In the genomic region with DNA sequence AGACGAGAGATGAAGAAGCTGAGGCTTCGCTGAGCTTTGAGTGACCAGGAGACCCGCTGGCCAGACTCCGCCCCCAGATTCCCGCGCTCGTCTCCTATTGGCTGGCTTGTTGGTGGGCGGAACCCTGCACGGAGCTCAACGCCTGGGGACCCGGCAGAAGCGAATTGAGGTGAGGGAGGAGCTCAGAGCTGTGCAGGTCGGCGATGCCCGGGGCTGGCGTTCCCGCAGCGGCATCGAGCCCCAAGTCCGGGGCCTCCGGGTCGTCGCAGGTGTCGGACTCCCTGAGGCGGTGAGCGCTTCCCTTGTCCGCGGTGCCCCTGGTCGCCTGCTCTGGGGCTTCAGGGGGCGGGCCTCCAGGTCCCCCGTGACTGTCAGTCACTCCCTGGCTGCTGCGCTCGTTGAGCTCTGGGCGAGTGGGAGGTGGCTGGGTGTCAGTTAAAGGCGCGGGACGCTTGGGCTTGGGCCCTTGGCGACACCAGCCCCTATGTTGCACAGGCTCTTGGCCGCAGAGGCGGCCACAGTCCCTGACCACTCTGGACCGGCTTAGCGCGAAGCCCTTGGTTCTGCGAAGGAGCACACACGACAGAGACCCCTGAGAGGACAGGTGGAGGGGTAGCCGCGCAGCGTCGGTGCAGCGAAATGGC, we compare ENCODE assay signal across 8 mouse cellular contexts. TPM values are rescaled to one million over a fixed set of nuclear protein-coding genes. Genes with fewer than 3 reads are reported as not detected.
A peak's percentile ranks its signal among the peaks of the same experiment; 100 is the strongest.
DNase-seq lines count a peak whose midpoint lies in the region; ATAC-seq and TF ChIP-seq lines count a peak whose summit lies in the region.

Gene Zfp638 (plus strand): TSS at position 156 of the 644 bp plus-strand sequence.

- intact Hi-C loops in heart, adult 2 months (cut with DNase I) = no loop called here

- TF ChIP-seq POLR2A in heart, adult 2 months (IDR thresholded peaks at IDR 0.05; ENCODE audit: insufficient read depth, low read depth, low read length) = no peak

- peak; percentile 89 for ATAC-seq in embryonic facial prominence, embryonic 13.5 days (ENCODE audit: insufficient number of reproducible peaks, insufficient read depth, low FRiP score, low TSS enrichment, low read depth)
- ATAC-seq in limb, embryonic 13.5 days (ENCODE audit: low FRiP score, low read depth) = peak; percentile 96
- ATAC-seq in midbrain, embryonic 16.5 days = peak; percentile 98

- H3K4me2 ChIP-seq in embryonic facial prominence, embryonic 13.5 days = peak within 1 kb of the TSS; percentile 100
- peak within 1 kb of the TSS; percentile 100 for H3K4me2 ChIP-seq in limb, embryonic 13.5 days (replicated peaks)
- peak within 1 kb of the TSS; percentile 98 for H3K4me2 ChIP-seq in midbrain, embryonic 16.5 days (ENCODE audit: low read length)

- peak within 1 kb of the TSS; percentile 67 for H3K9ac ChIP-seq in embryonic facial prominence, embryonic 13.5 days
- peak within 1 kb of the TSS; percentile 78 for H3K9ac ChIP-seq in heart, adult 2 months (ENCODE audit: low read depth, low read length)
- peak within 1 kb of the TSS; percentile 68 for H3K9ac ChIP-seq in limb, embryonic 13.5 days
- peak within 1 kb of the TSS; percentile 76 for H3K9ac ChIP-seq in midbrain, embryonic 16.5 days (ENCODE audit: low read depth, low read length)

- under 1% methylated on average over 50 of the region's 50 CpGs for WGBS in embryonic facial prominence, embryonic 13.5 days
- under 1% methylated on average over 50 of the region's 50 CpGs for WGBS in heart, adult 2 months
- WGBS in limb, embryonic 13.5 days = under 1% methylated on average over 50 of the region's 50 CpGs
- WGBS in midbrain, embryonic 16.5 days = under 1% methylated on average over 50 of the region's 50 CpGs

- no peak for TF ChIP-seq CTCF in heart, adult 2 months (IDR thresholded peaks at IDR 0.05)

- H3K79me2 ChIP-seq in heart, adult 2 months (replicated peaks; ENCODE audit: control insufficient read depth, insufficient read depth, low read length) = no peaks in the 10 kb centered on the region

- H3K27ac ChIP-seq in embryonic facial prominence, embryonic 13.5 days = no peak within 1 kb of the TSS
- peak within 1 kb of the TSS; percentile 84 for H3K27ac ChIP-seq in heart, adult 2 months
- H3K27ac ChIP-seq in limb, embryonic 13.5 days = no peak within 1 kb of the TSS
- H3K27ac ChIP-seq in midbrain, embryonic 16.5 days (ENCODE audit: low read length) = peak within 1 kb of the TSS; percentile 72

- no peaks in the 10 kb centered on the region for H3K27me3 ChIP-seq in embryonic facial prominence, embryonic 13.5 days
- no peaks in the 10 kb centered on the region for H3K27me3 ChIP-seq in heart, adult 2 months (ENCODE audit: control insufficient read depth, insufficient read depth, low read length)
- H3K27me3 ChIP-seq in limb, embryonic 13.5 days = peaks cover 14% of the 10 kb centered on the region
- no peaks in the 10 kb centered on the region for H3K27me3 ChIP-seq in midbrain, embryonic 16.5 days (ENCODE audit: control insufficient read depth, insufficient read depth, low read depth, low read length)

- H3K4me3 ChIP-seq in embryonic facial prominence, embryonic 13.5 days = peak within 1 kb of the TSS; percentile 60
- peak within 1 kb of the TSS; percentile 77 for H3K4me3 ChIP-seq in heart, adult 2 months
- H3K4me3 ChIP-seq in limb, embryonic 13.5 days = peak within 1 kb of the TSS; percentile 64
- H3K4me3 ChIP-seq in midbrain, embryonic 16.5 days (ENCODE audit: low read depth, low read length) = peak within 1 kb of the TSS; percentile 82

- H3K36me3 ChIP-seq in embryonic facial prominence, embryonic 13.5 days = no peaks in the 10 kb centered on the region
- H3K36me3 ChIP-seq in heart, adult 2 months (ENCODE audit: control insufficient read depth, insufficient read depth, low read length) = no peaks in the 10 kb centered on the region
- H3K36me3 ChIP-seq in limb, embryonic 13.5 days = no peaks in the 10 kb centered on the region
- H3K36me3 ChIP-seq in midbrain, embryonic 16.5 days (ENCODE audit: control insufficient read depth, insufficient read depth, low read length) = no peaks in the 10 kb centered on the region

- peaks cover 13% of the 10 kb centered on the region for H3K4me1 ChIP-seq in embryonic facial prominence, embryonic 13.5 days
- no peaks in the 10 kb centered on the region; the same call in none of the 2 replicates for H3K4me1 ChIP-seq in heart, adult 2 months (ENCODE audit: control insufficient read depth, insufficient read depth, low read length)
- H3K4me1 ChIP-seq in limb, embryonic 13.5 days = peaks cover 10% of the 10 kb centered on the region
- peaks cover 6% of the 10 kb centered on the region; the same call in 1 of the 2 replicates for H3K4me1 ChIP-seq in midbrain, embryonic 16.5 days (ENCODE audit: control insufficient read depth, insufficient read depth, low read length)

- H3K9me3 ChIP-seq in embryonic facial prominence, embryonic 13.5 days = no peaks in the 10 kb centered on the region
- no peaks in the 10 kb centered on the region for H3K9me3 ChIP-seq in limb, embryonic 13.5 days
- H3K9me3 ChIP-seq in midbrain, embryonic 16.5 days (replicated peaks; ENCODE audit: control insufficient read depth, low read length, poor library complexity, severe bottlenecking) = no peaks in the 10 kb centered on the region

- peak; percentile 93 for DNase-seq in 3134 (ENCODE audit: extremely low read depth, insufficient read length, low spot score)
- peak; percentile 95 to 97 for DNase-seq in adrenal gland, postnatal 36 days
- DNase-seq in heart, adult 2 months = peak; percentile 95 to 99
- DNase-seq in kidney, adult 8-10 months = peak; percentile 90 to 95
- peak; percentile 95 to 98 for DNase-seq in spleen, postnatal 10 days (ENCODE audit: low spot score in 2 of 2)

- TF ChIP-seq EP300 in heart, adult 2 months (IDR thresholded peaks at IDR 0.05; ENCODE audit: insufficient read depth, low read depth, low read length) = no peak

RNA-seq across cellular contexts. Expression of gene Zfp638, which starts in this region (rescaled TPM):
- total RNA-seq in adrenal gland, postnatal 36 days (2021) = 100 to 1,000 TPM in 1 of 2 experiments, 10 to 100 TPM in 1; 89.5 to 100 TPM
- 77.1 and 77.5 TPM in 2 replicates for polyA plus RNA-seq in embryonic facial prominence, embryonic 13.5 days (2015; fragmentation: Nextera tagmentation; extraction: Ambion mirVana)
- 10 to 100 TPM; 55.0 to 55.2 TPM for total RNA-seq in heart, adult 2 months (2021)
- 7.3 and 17.2 TPM in 2 replicates for polyA plus RNA-seq in heart, adult 2 months (2012; rRNA removed)
- polyA plus RNA-seq in limb, embryonic 13.5 days (2015; fragmentation: Nextera tagmentation; extraction: Ambion mirVana) = 64.1 and 71.7 TPM in 2 replicates
- 68.2 and 78.7 TPM in 2 replicates for polyA plus RNA-seq in midbrain, embryonic 16.5 days (2015; fragmentation: Nextera tagmentation; extraction: Ambion mirVana)

Comparison
In these comparisons a context has a peak if more than half of its experiments do, and no peak if none do; other contexts are left out.
1. H3K27ac ChIP-seq: peak in heart, adult 2 months (single experiment) and midbrain, embryonic 16.5 days (single experiment); none in embryonic facial prominence, embryonic 13.5 days (single experiment) and limb, embryonic 13.5 days (single experiment).
2. Peak in every context shown above with its lines, with median percentiles within 50 percentile points of each other: DNase-seq, ATAC-seq, H3K4me2 ChIP-seq, H3K4me3 ChIP-seq and H3K9ac ChIP-seq.